Mouse (Mus musculus): Measurements from ENCODE around the gene Sln.
A peak's percentile ranks its signal among the peaks of the same experiment; 100 is the strongest.

The Sln gene

DNA sequence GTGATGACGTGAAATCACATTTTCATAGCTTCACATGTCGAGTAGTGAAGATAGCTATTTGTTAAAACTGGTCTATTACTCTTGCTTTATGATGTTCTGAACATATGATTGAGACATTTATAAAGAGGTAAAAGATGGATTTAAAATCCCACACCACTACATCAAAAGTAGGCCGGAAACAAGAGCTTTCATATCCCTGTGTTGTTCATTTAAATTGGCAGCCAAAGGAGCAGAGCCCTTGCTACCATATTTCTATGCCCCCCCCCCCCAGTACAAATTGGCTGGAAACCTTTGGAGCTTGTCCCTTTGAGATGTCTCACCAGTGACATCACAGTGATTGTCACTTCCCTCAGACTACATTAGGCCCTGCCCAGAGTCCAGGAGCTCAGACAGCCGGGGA is at the start of gene Sln:
TSS of gene Sln (plus strand) at position 301 of the 400 bp plus-strand sequence.
- DNase-seq (ENCODE audit: low spot score): no peak

DNA sequence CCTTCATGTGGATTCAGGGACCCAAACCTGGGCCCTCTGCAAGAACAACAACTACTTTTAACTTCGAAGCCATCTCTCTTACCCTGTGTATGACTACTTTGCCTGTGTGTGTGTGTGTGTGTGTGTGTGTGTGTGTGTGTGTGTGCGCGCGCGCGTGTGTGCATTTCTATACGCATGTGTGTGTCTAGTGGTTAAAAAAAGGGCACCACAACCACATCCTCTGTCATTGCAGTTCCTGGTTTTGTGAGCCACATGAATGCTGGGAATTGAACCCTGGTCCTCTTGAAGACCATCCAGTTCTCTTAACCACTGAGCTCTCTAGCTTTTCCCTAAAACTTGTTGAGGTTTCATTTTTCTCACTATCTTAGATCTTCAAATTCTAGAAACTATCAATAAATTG is 47.0 kb upstream of the Sln start:
- no peak for DNase-seq (ENCODE audit: low spot score)

- DNase-seq (ENCODE audit: low spot score): no peak
Measured at GRCm38 (mm10) chr9:53806496-53807086, 43.4 kb upstream of the Sln start.

DNA sequence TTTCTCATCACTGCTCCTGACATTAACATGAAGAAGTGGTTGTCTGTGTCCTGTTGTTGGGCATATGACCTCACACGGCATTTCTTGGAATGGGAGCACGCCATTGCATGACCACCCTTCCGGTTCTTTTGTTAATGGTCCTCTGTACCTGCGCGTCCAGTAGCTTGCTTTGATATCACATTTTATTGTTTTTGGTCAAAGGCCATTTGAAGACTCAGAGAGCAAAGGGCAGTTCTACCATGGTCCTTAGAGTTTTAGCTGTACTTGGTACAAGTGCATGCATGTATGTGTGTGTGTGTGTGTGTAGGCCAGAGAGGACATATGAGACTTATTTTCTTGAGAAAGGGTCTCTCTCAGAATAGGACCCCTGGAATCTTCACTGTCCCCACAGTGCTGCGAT is 36.5 kb upstream of the Sln start:
- no peak for DNase-seq (ENCODE audit: low spot score)

DNA sequence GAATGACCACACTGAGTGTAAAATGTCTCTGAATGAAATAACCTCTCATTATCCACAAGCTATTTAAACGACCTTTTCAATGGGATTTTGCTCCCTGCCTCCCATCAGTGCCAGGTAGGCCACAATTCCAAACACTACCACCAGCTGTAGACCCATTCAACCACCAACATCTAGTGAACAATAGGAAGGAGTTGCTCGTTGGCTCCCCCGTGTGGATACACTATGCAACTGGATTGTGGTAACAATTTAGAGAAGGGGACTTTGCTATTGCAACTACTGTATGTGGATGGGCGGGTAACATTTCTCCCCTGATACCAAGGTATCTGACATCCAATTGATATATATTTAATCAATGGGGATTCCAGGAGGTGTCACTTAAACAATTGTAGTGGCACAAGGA is 31.2 kb upstream of the Sln start:
- peak; percentile 50 for DNase-seq (ENCODE audit: low spot score)

DNA sequence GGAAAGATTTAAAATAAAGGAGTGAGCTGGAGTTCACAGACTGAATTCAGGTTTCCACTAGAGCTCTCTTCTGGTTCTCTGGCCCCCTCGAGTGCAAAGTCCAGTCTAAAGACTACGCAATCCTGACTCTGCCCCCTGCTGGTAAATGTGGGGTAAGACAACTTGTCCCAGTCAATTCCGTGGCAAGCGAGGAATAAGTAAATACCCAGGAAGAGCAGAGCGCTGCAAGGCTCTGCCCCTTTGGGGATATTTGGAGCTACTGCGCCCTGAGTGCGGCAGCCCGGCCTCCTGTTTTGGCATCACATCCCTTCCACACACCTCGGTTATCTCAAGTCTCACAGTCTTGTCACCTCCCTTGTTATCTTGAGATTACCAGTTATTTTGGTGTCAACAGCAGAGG is 24.6 kb upstream of the Sln start:
- no peak for DNase-seq (ENCODE audit: low spot score)

- peak; percentile 58 for DNase-seq (ENCODE audit: low spot score)
Measured at GRCm38 (mm10) chr9:53829081-53829865, 20.7 kb upstream of the Sln start.

DNA sequence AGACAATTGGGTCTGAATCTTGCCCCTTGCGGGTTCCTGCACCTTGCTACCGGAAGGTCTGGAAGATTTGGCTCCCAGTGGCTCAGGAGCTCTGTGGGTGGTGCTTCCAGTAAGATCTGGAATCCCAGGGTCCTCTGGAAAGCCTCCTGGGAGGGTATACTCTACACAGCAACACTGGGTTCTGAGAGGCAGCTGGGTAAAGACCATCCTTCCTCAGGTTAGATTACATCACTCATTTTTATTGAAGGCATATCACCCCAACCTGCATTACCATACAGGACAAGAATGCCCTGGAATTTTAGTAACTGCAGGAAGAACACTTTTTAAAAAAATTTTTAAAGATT is 20.1 kb upstream of the Sln start:
- no peak for DNase-seq (ENCODE audit: low spot score)

GRCm38 (mm10) chr9:53835039-53835438 is 14.9 kb upstream of the Sln start:
- no peak for DNase-seq (ENCODE audit: low spot score)

- no peak for DNase-seq (ENCODE audit: low spot score)
Measured at GRCm38 (mm10) chr9:53835976-53836375, 14.0 kb upstream of the Sln start.

DNA sequence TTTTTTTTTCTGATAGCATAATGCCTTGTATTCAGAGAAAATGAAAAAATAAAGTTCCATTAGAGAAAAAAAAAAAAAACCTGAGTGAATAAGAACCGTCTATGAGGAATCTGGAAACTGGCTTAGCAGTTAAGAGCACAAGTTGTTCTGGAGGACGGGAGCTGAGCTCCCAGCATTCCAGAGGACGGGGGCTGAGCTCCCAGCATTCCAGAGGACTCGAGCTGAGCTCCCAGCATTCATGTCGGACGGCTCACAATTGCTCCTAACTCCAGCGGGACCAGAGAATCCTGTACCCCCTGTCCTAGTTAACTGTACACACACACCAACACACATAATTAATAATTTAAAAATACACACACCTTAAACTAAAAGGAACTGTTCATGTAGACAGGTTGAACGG is 11.1 kb upstream of the Sln start:
- DNase-seq (ENCODE audit: low spot score): no peak

DNA sequence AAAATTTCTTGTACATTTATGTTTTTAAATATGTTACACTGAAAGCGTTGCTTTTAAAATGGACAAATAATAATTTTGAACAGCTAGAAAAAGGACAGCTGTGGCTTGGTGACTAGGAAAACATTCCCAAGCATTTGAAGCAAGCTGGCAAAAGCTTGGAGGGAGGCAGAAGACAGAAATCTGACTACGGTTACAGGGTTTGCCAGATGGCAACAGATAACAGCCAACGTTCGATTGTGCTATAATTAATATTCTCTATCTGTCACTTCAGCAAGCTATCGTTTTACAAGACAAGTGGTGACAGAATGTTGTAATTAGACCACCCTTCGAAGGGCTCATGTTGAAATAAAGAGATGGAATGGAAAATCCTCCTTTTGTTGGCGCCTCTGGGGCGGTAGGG is 1.4 kb upstream of the Sln start:
- no peak for DNase-seq (ENCODE audit: low spot score)

DNA sequence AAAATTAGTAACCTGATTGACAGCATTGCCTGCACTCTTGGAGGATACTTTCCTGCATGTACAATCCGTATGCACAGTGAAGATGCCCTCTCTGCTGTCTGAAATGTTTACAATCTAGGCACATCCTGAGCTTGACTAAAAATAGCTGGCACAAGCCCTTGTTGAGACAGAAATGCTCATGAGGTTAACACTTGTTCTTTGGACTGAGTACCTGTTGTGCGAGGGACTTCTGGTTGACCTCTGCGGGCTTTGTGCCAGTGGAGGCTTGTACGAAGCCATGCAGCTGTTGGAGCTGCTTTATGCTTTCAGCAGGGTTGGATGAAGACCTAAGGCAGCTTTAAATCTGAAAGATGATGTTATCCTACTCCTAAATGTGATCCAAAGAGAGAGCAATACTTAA is 2.2 kb downstream of the Sln start:
- no peak for DNase-seq (ENCODE audit: low spot score)

DNA sequence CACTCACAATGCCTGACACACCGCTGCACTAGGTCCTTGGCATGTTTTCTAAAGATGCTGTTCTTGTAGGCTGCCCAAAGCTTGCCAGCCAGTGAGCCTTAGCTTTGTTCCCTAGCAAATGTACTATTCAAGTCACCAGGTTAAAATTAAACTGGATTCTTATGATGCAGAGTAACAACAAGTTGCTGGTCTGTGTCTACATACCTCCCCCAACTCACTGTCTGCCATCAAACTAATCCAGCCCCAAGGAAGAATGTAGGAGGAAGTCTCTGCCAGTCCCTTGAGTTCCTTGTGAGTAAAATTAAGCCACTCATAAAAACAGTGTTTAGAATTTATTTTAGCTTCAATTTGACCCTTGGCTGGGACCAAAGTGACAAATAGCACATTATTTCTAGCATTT is 3.7 kb downstream of the Sln start:
- DNase-seq (ENCODE audit: low spot score): no peak

- DNase-seq (ENCODE audit: low spot score): no peak
Measured at GRCm38 (mm10) chr9:53854525-53854924, 4.6 kb downstream of the Sln start.

- DNase-seq (ENCODE audit: low spot score): no peak
Measured at GRCm38 (mm10) chr9:53857864-53858263, 7.9 kb downstream of the Sln start.

- DNase-seq (ENCODE audit: low spot score): no peak
Measured at GRCm38 (mm10) chr9:53873239-53873638, 23.3 kb downstream of the Sln start.

DNA sequence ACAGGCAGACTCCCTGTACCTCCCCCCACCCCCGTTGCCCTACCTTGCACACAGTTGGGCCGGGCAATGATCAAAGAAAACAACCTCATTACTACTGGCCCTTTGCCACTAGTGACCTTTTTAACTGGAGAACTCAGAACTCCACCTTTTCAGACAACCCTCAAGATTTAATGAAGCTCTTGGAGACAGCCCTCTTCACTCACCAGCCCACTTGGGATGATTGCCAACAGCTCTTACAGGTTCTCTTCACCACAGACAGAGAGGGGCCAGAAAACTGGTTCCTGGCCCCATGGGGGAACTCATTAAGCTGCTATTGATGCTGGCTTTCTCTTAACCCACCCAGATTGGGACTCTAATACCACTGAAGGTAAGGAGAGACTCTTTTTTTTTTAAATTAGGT is 27.5 kb downstream of the Sln start:
- DNase-seq (ENCODE audit: low spot score): no peak

DNA sequence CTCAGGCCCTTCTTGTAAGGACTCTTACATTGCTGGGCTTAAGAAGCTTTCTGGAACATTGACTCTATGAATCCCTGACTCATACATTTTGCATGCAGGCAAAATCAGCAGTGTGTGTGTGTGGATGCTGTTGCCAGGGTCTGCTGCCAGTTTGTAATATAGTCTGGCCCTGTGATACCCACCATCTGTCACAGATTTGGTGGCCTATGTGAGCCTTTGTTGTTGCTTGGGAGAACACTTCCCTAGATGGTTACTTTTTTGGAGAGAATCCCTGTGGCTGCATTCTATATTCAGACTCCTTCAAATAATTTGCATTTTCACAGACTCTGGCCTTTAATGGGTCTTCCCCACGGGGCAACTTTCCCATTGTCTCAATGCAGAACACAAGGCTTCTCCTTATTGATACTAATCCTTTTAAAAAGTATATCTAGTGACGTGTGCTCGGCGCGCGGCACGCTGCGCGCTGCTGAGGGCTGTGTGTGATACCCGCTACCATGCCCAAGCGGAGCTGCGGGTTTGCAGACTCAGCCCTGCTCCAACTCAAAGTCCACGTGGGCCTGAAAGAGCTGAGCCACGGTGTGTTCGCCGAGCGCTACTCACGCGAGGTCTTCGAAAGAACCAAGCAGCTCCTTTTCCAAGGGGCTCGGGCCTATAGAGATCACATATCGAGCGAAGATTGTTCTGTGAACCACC is 33.8 kb downstream of the Sln start:
- DNase-seq (ENCODE audit: low spot score): no peak

DNA sequence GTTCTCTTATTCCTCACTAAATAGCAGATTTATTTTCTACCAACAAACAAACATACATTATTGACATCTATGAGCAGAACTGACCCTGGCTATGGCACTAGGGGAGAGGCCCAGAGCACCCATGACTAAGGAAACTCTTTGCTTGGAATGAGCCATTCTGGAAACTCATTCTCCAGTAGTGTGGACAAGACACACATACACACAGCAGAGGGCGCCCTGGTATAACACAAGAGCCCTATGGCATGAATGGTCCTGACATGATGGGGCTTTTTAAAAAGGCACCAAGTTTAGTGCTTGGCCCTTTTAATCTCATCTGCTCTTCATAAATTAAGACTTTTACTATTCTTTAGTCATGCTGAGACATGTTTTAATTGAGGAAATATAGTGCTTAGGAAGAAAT is 40.1 kb downstream of the Sln start:
- DNase-seq (ENCODE audit: low spot score): no peak

GRCm38 (mm10) chr9:53895827-53896226 is 45.9 kb downstream of the Sln start:
- DNase-seq (ENCODE audit: low spot score): no peak

DNA sequence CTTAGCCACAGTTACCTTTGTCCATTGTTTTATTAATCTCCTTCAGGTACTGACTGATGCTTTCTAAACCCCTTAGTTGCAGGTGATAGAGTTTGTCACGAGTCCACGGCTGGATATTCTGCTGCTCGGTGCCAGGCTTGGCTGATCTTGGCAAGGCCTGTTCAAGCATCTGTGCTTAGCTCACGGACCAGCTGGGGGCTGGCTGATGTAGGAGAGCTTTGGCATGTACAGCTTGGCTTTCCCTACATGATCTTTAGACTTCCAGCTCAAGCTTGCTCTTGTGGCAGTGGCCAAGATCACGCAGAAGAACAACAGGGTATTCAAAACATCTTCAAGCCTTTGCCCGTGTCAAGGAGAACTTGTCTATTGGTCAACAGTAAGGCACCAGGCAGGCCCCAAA is 49.9 kb downstream of the Sln start:
- DNase-seq (ENCODE audit: low spot score): no peak

- no peak for DNase-seq (ENCODE audit: low spot score)
Measured at GRCm38 (mm10) chr9:53903215-53903842, 53.4 kb downstream of the Sln start.

All from lung, postnatal 25 days (tissue).